Mouse (Mus musculus): ENCODE measurements around the gene Barhl1. TPM values are rescaled to one million over a fixed set of nuclear protein-coding genes. Genes with fewer than 3 reads are reported as not detected.

Barhl1 gene
- polyA plus RNA-seq (2015; fragmentation: Nextera tagmentation; extraction: Ambion mirVana): not detected in 2 replicates

- Histone ChIP-seq H3K4me3 (ENCODE audit: low read depth, low read length) (peak within 1 kb of the TSS; percentile 27), H3K9ac (ENCODE audit: low read depth, low read length) (no peak within 1 kb of the TSS), H3K27ac (ENCODE audit: low read depth, low read length) (no peak within 1 kb of the TSS), H3K36me3 (ENCODE audit: control insufficient read depth, insufficient read depth) (no peaks in the 10 kb centered on the region), H3K27me3 (replicated peaks; ENCODE audit: control insufficient read depth, insufficient read depth, low read length) (peaks cover 91% of the 10 kb centered on the region), H3K9me3 (ENCODE audit: control insufficient read depth) (no peaks in the 10 kb centered on the region), H3K4me1 (replicated peaks; ENCODE audit: control insufficient read depth, insufficient read depth, low read length) (no peaks in the 10 kb centered on the region), H3K4me2 (replicated peaks; ENCODE audit: low read depth) (peak within 1 kb of the TSS; percentile 48)
- WGBS: 4% methylated on average over 18 of the region's 18 CpGs
- no peak for ATAC-seq
- TF ChIP-seq CTCF (IDR thresholded peaks at IDR 0.05; ENCODE audit: low read depth): no peak
Measured at GRCm38 (mm10) chr2:28916513-28916865, at the start of gene Barhl1. Gene Barhl1, minus strand, starts transcription at chr2:28916668.

DNA sequence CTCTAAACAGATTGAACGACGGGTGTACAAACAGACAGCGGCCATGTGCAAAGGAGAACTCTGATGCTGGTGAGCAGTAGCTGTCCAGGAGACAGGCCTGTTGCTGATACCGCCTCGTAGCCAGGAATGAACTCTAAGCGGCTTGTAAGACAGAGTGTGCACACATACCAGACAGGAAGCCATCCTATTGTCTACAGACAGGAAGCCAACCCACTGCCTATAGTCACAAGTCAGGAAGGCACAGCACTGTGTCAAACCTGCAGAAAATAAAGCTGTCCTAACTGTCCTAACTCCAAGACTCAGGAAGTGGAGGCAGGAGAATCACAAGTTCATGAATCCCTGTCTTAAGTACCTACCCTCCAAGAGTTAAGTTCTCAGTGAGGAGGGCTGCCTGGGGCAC is 47.1 kb upstream of the Barhl1 start:
- Histone ChIP-seq H3K9ac (ENCODE audit: low read depth, low read length) (no peak overlapping the region), H3K36me3 (ENCODE audit: control insufficient read depth, insufficient read depth) (no peaks in the 10 kb centered on the region), H3K4me3 (ENCODE audit: low read depth, low read length) (no peak overlapping the region), H3K9me3 (ENCODE audit: control insufficient read depth) (no peaks in the 10 kb centered on the region), H3K27me3 (replicated peaks; ENCODE audit: control insufficient read depth, insufficient read depth, low read length) (no peaks in the 10 kb centered on the region), H3K27ac (ENCODE audit: low read depth, low read length) (no peak overlapping the region), H3K4me2 (replicated peaks; ENCODE audit: low read depth) (no peak overlapping the region), H3K4me1 (replicated peaks; ENCODE audit: control insufficient read depth, insufficient read depth, low read length) (no peaks in the 10 kb centered on the region)
- TF ChIP-seq CTCF (IDR thresholded peaks at IDR 0.05; ENCODE audit: low read depth): no peak
- no peak for ATAC-seq
- 69% methylated on average over 6 of the region's 6 CpGs for WGBS

- Histone ChIP-seq H3K4me2 (replicated peaks; ENCODE audit: low read depth) (no peak overlapping the region), H3K27me3 (replicated peaks; ENCODE audit: control insufficient read depth, insufficient read depth, low read length) (no peaks in the 10 kb centered on the region), H3K27ac (ENCODE audit: low read depth, low read length) (no peak overlapping the region), H3K4me1 (replicated peaks; ENCODE audit: control insufficient read depth, insufficient read depth, low read length) (no peaks in the 10 kb centered on the region), H3K9ac (ENCODE audit: low read depth, low read length) (no peak overlapping the region), H3K4me3 (ENCODE audit: low read depth, low read length) (no peak overlapping the region), H3K9me3 (ENCODE audit: control insufficient read depth) (no peaks in the 10 kb centered on the region), H3K36me3 (ENCODE audit: control insufficient read depth, insufficient read depth) (no peaks in the 10 kb centered on the region)
- TF ChIP-seq CTCF (IDR thresholded peaks at IDR 0.05; ENCODE audit: low read depth): no peak
- no peak for ATAC-seq
- WGBS: 72% methylated on average over 5 of the region's 5 CpGs
Measured at GRCm38 (mm10) chr2:28961636-28962035, 45.2 kb upstream of the Barhl1 start.

- Histone ChIP-seq H3K9ac (ENCODE audit: low read depth, low read length) (no peak overlapping the region), H3K27me3 (replicated peaks; ENCODE audit: control insufficient read depth, insufficient read depth, low read length) (no peaks in the 10 kb centered on the region), H3K4me2 (replicated peaks; ENCODE audit: low read depth) (no peak overlapping the region), H3K4me1 (replicated peaks; ENCODE audit: control insufficient read depth, insufficient read depth, low read length) (no peaks in the 10 kb centered on the region), H3K27ac (ENCODE audit: low read depth, low read length) (no peak overlapping the region), H3K36me3 (ENCODE audit: control insufficient read depth, insufficient read depth) (no peaks in the 10 kb centered on the region), H3K4me3 (ENCODE audit: low read depth, low read length) (no peak overlapping the region), H3K9me3 (ENCODE audit: control insufficient read depth) (no peaks in the 10 kb centered on the region)
- 73% methylated on average over 15 of the region's 15 CpGs for WGBS
- ATAC-seq: no peak
- TF ChIP-seq CTCF (IDR thresholded peaks at IDR 0.05; ENCODE audit: low read depth): no peak
Measured at GRCm38 (mm10) chr2:28961024-28961585, 44.6 kb upstream of the Barhl1 start.

DNA sequence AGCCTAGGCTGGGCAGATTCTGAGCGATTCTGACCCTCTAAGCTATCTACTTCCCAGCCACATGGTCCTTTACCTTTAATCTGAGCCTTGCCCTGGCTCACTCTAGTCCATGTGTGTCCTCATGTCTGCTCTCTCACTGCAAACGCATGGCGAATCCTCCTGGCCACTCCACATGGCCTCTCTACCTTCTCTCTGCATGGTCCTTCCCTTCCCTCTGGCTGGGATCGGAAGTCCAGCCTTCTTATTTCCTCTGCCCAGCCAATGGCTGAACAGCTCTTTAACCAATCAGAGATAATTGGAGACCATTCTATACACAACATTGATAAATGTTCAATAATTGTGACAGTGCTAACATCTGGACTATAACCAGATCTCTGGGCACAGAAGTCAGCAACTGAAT is 40.4 kb upstream of the Barhl1 start:
- Histone ChIP-seq H3K27me3 (replicated peaks; ENCODE audit: control insufficient read depth, insufficient read depth, low read length) (no peaks in the 10 kb centered on the region), H3K36me3 (ENCODE audit: control insufficient read depth, insufficient read depth) (no peaks in the 10 kb centered on the region), H3K9me3 (ENCODE audit: control insufficient read depth) (no peaks in the 10 kb centered on the region), H3K27ac (ENCODE audit: low read depth, low read length) (no peak overlapping the region), H3K4me3 (ENCODE audit: low read depth, low read length) (no peak overlapping the region), H3K4me1 (replicated peaks; ENCODE audit: control insufficient read depth, insufficient read depth, low read length) (no peaks in the 10 kb centered on the region), H3K9ac (ENCODE audit: low read depth, low read length) (no peak overlapping the region), H3K4me2 (replicated peaks; ENCODE audit: low read depth) (no peak overlapping the region)
- TF ChIP-seq CTCF (IDR thresholded peaks at IDR 0.05; ENCODE audit: low read depth): no peak
- ATAC-seq: no peak
- 82% methylated on average over 4 of the region's 4 CpGs for WGBS

GRCm38 (mm10) chr2:28954595-28954994 is 38.1 kb upstream of the Barhl1 start:
- H3K4me2 ChIP-seq (replicated peaks; ENCODE audit: low read depth): no peak overlapping the region
- H3K4me3 ChIP-seq (ENCODE audit: low read depth, low read length): no peak overlapping the region
- no peaks in the 10 kb centered on the region for H3K36me3 ChIP-seq (ENCODE audit: control insufficient read depth, insufficient read depth)
- WGBS: 85% methylated on average over 9 of the region's 9 CpGs
- no peak overlapping the region for H3K9ac ChIP-seq (ENCODE audit: low read depth, low read length)
- H3K27ac ChIP-seq (ENCODE audit: low read depth, low read length): no peak overlapping the region
- no peaks in the 10 kb centered on the region for H3K9me3 ChIP-seq (ENCODE audit: control insufficient read depth)
- ATAC-seq: no peak
- H3K4me1 ChIP-seq (replicated peaks; ENCODE audit: control insufficient read depth, insufficient read depth, low read length): no peaks in the 10 kb centered on the region
- H3K27me3 ChIP-seq (replicated peaks; ENCODE audit: control insufficient read depth, insufficient read depth, low read length): no peaks in the 10 kb centered on the region
- TF ChIP-seq CTCF (IDR thresholded peaks at IDR 0.05; ENCODE audit: low read depth): no peak

GRCm38 (mm10) chr2:28952981-28953380 is 36.5 kb upstream of the Barhl1 start:
- no peak overlapping the region for H3K9ac ChIP-seq (ENCODE audit: low read depth, low read length)
- no peak for TF ChIP-seq CTCF (IDR thresholded peaks at IDR 0.05; ENCODE audit: low read depth)

More at GRCm38 (mm10) chr2:28952981-28953380, 36.5 kb upstream of the Barhl1 start:
- no peaks in the 10 kb centered on the region for H3K4me1 ChIP-seq (replicated peaks; ENCODE audit: control insufficient read depth, insufficient read depth, low read length)
- H3K9me3 ChIP-seq (ENCODE audit: control insufficient read depth): no peaks in the 10 kb centered on the region
- 48% methylated on average over 8 of the region's 8 CpGs for WGBS
- no peak overlapping the region for H3K27ac ChIP-seq (ENCODE audit: low read depth, low read length)
- no peak overlapping the region for H3K4me2 ChIP-seq (replicated peaks; ENCODE audit: low read depth)
- ATAC-seq: no peak
- no peaks in the 10 kb centered on the region for H3K36me3 ChIP-seq (ENCODE audit: control insufficient read depth, insufficient read depth)
- no peaks in the 10 kb centered on the region for H3K27me3 ChIP-seq (replicated peaks; ENCODE audit: control insufficient read depth, insufficient read depth, low read length)
- no peak overlapping the region for H3K4me3 ChIP-seq (ENCODE audit: low read depth, low read length)
